Comparison of ENCODE assay signal across 9 mouse cellular contexts in the genomic region with DNA sequence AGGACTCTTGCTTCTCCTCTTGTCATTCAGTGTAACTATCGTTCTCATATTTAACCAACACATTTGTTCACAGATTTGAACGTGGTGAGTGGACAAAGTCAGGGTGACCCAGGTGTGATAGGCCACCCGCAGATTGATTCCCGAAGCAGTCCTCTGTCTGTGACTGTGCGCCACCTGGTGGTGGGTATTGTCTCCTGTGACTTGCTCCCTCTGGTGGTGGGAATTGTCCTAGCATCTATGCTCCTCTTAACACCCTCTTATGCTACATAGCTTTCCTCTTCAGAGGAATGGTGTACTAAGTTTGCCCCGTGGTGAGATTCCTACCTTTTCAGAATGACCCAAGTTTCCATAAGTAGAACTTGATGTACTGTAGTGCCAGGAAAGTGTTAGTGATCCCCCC. TPM values are rescaled to one million over a fixed set of nuclear protein-coding genes. Genes with fewer than 3 reads are reported as not detected.
DNase-seq lines count a peak whose midpoint lies in the region; ATAC-seq and TF ChIP-seq lines count a peak whose summit lies in the region.
"Had no signal": no experiment of that assay in that cellular context is flagged by ENCODE, and none has a peak within 500 bp of the region (broad histone marks: within the 10 kb centered on the region; RNA-seq: fewer than 3 reads in every experiment).

No protein-coding gene starts in this region.

- H3K4me1 ChIP-seq in neural tube, embryonic 15.5 days = no peaks in the 10 kb centered on the region
- no peaks in the 10 kb centered on the region for H3K4me1 ChIP-seq in liver, embryonic 14.5 days (replicated peaks; ENCODE audit: control insufficient read depth in 2 of 2, insufficient read depth in 2 of 2, low read length in 1 of 2)

- no peak overlapping the region for H3K4me2 ChIP-seq in neural tube, embryonic 15.5 days
- no peak overlapping the region for H3K4me2 ChIP-seq in liver, embryonic 14.5 days (ENCODE audit: low read depth)
- H3K4me2 ChIP-seq: hindbrain, embryonic 15.5 days had no signal

- 37% methylated on average over 6 of the region's 6 CpGs for WGBS in neural tube, embryonic 15.5 days
- WGBS in liver, embryonic 14.5 days (ENCODE audit: insufficient replicate concordance) = 21% methylated on average over 6 of the region's 6 CpGs

- H3K9me3 ChIP-seq in neural tube, embryonic 15.5 days (replicated peaks) = no peaks in the 10 kb centered on the region
- H3K9me3 ChIP-seq in liver, embryonic 14.5 days (ENCODE audit: control insufficient read depth, low read length) = no peaks in the 10 kb centered on the region
- H3K9me3 ChIP-seq: hindbrain, embryonic 15.5 days had no signal

- H3K36me3 ChIP-seq in neural tube, embryonic 15.5 days = no peaks in the 10 kb centered on the region
- H3K36me3 ChIP-seq in liver, embryonic 14.5 days (replicated peaks; ENCODE audit: control insufficient read depth, insufficient read depth, low read depth) = no peaks in the 10 kb centered on the region
- H3K36me3 ChIP-seq: hindbrain, embryonic 15.5 days had no signal

- no peak overlapping the region for H3K9ac ChIP-seq in neural tube, embryonic 15.5 days (replicated peaks)
- H3K9ac ChIP-seq in liver, embryonic 14.5 days (replicated peaks) = no peak overlapping the region
- H3K9ac ChIP-seq: hindbrain, embryonic 15.5 days had no signal

- no peak for ATAC-seq in neural tube, embryonic 15.5 days (ENCODE audit: low FRiP score)
- no peak for ATAC-seq in liver, embryonic 14.5 days (ENCODE audit: insufficient read depth)

- no peak overlapping the region for H3K4me3 ChIP-seq in neural tube, embryonic 15.5 days (replicated peaks)
- H3K4me3 ChIP-seq in liver, embryonic 14.5 days (ENCODE audit: insufficient read depth in 1 of 2, low read depth in 2 of 2, low read length in 2 of 2) = no peak overlapping the region
- H3K4me3 ChIP-seq: hindbrain, embryonic 15.5 days had no signal

- TF ChIP-seq CTCF in liver, embryonic 14.5 days (IDR thresholded peaks at IDR 0.05; ENCODE audit: low read depth) = peak; percentile 100

- DNase-seq in neural tube, embryonic 10.5 days (ENCODE audit: extremely low spot score, low spot score) = peak; percentile 86
- peak; percentile 82 for DNase-seq in c-Kit-positive CD71-negative TER-119-negative erythroid progenitor cells, embryonic 14.5 days (ENCODE audit: low read depth)
- peak; percentile 26 to 81 for DNase-seq in frontal cortex, postnatal 10 days (ENCODE audit: low spot score in 2 of 2)
- DNase-seq in kidney, postnatal 10 days = peak; percentile 90
- DNase-seq in liver, embryonic 14.5 days (ENCODE audit: low read depth in 3 of 3, low spot score in 3 of 3) = peak; percentile 49 to 56 (median 50)
- peak; percentile 80 for DNase-seq in right cerebral cortex, adult 18-20 months
- peak; percentile 73 for DNase-seq in urinary bladder, adult 2 months (ENCODE audit: low spot score)

- no peaks in the 10 kb centered on the region for H3K27me3 ChIP-seq in neural tube, embryonic 15.5 days (replicated peaks)
- peaks cover 12% of the 10 kb centered on the region for H3K27me3 ChIP-seq in liver, embryonic 14.5 days (ENCODE audit: control insufficient read depth, insufficient read depth, low read length)
- H3K27me3 ChIP-seq: hindbrain, embryonic 15.5 days had no signal

- H3K27ac ChIP-seq in neural tube, embryonic 15.5 days (replicated peaks) = no peak overlapping the region
- no peak overlapping the region for H3K27ac ChIP-seq in liver, embryonic 14.5 days
- H3K27ac ChIP-seq: hindbrain, embryonic 15.5 days had no signal

- TF ChIP-seq EP300 in liver, embryonic 14.5 days (IDR thresholded peaks at IDR 0.05; ENCODE audit: low read depth) = no peak

RNA-seq across cellular contexts. Expression of a gene that starts 4.7 kb away (rescaled TPM):
- 26.1 and 30.7 TPM in 2 replicates for polyA plus RNA-seq in neural tube, embryonic 15.5 days (2015; fragmentation: Nextera tagmentation; extraction: Ambion mirVana)
- 0.60 and 0.66 TPM in 2 replicates for polyA plus RNA-seq in liver, embryonic 14.5 days (2012; rRNA removed)
- 0.59 and 0.79 TPM in 2 replicates for polyA plus RNA-seq in liver, embryonic 14.5 days (2014; fragmentation: Nextera tagmentation; extraction: Ambion mirVana)
- polyA plus RNA-seq in urinary bladder, adult 2 months (2012; rRNA removed) = 4.9 and 5.2 TPM in 2 replicates

RNA-seq across cellular contexts. Expression of a gene that starts 45.3 kb away (rescaled TPM):
- 44.4 and 46.8 TPM in 2 replicates for polyA plus RNA-seq in neural tube, embryonic 15.5 days (2015; fragmentation: Nextera tagmentation; extraction: Ambion mirVana)
- 1.5 and 4.2 TPM in 2 replicates for polyA plus RNA-seq in liver, embryonic 14.5 days (2012; rRNA removed)
- polyA plus RNA-seq in liver, embryonic 14.5 days (2014; fragmentation: Nextera tagmentation; extraction: Ambion mirVana) = 12.9 and 13.6 TPM in 2 replicates
- polyA plus RNA-seq in urinary bladder, adult 2 months (2012; rRNA removed) = 22.8 and 27.8 TPM in 2 replicates
